Mouse (Mus musculus): ENCODE data around the gene Ube2d1. TPM values are rescaled to one million over a fixed set of nuclear protein-coding genes. Genes with fewer than 3 reads are reported as not detected.

Gene Ube2d1
- polyA plus RNA-seq (2012; rRNA removed): 239 and 272 TPM in 2 replicates

GRCm38 (mm10) chr10:71285126-71285580, at the start of gene Ube2d1:
Gene Ube2d1, minus strand, starts transcription at chr10:71285262.
- DNase-seq (ENCODE audit: low read depth): peak; percentile 95
- TF ChIP-seq CTCF (IDR thresholded peaks at IDR 0.05; ENCODE audit: borderline replicate concordance, extremely low read depth, insufficient read depth, insufficient read length) (no peak), POLR2A (IDR thresholded peaks at IDR 0.05; ENCODE audit: borderline replicate concordance, extremely low read depth, insufficient read depth, insufficient read length, poor library complexity, severe bottlenecking) (peak; percentile 99)

GRCm38 (mm10) chr10:71332859-71333258, 47.8 kb upstream of the Ube2d1 start:
- TF ChIP-seq POLR2A (IDR thresholded peaks at IDR 0.05; ENCODE audit: borderline replicate concordance, extremely low read depth, insufficient read depth, insufficient read length, poor library complexity, severe bottlenecking): no peak
- TF ChIP-seq CTCF (IDR thresholded peaks at IDR 0.05; ENCODE audit: borderline replicate concordance, extremely low read depth, insufficient read depth, insufficient read length): no peak
- no peak for DNase-seq (ENCODE audit: low read depth)

- TF ChIP-seq POLR2A (IDR thresholded peaks at IDR 0.05; ENCODE audit: borderline replicate concordance, extremely low read depth, insufficient read depth, insufficient read length, poor library complexity, severe bottlenecking) (no peak), CTCF (IDR thresholded peaks at IDR 0.05; ENCODE audit: borderline replicate concordance, extremely low read depth, insufficient read depth, insufficient read length) (peak; percentile 5; the same call in 1 of the 2 replicates)
These were observed 47.3 kb upstream of the Ube2d1 start for GRCm38 (mm10) chr10:71332376-71332775.

GRCm38 (mm10) chr10:71331908-71332307, 46.8 kb upstream of the Ube2d1 start:
- TF ChIP-seq CTCF (IDR thresholded peaks at IDR 0.05; ENCODE audit: borderline replicate concordance, extremely low read depth, insufficient read depth, insufficient read length): no peak
- no peak for TF ChIP-seq POLR2A (IDR thresholded peaks at IDR 0.05; ENCODE audit: borderline replicate concordance, extremely low read depth, insufficient read depth, insufficient read length, poor library complexity, severe bottlenecking)
- no peak for DNase-seq (ENCODE audit: low read depth)

More at GRCm38 (mm10) chr10:71332376-71332775, 47.3 kb upstream of the Ube2d1 start:
- no peak for DNase-seq (ENCODE audit: low read depth)

DNA sequence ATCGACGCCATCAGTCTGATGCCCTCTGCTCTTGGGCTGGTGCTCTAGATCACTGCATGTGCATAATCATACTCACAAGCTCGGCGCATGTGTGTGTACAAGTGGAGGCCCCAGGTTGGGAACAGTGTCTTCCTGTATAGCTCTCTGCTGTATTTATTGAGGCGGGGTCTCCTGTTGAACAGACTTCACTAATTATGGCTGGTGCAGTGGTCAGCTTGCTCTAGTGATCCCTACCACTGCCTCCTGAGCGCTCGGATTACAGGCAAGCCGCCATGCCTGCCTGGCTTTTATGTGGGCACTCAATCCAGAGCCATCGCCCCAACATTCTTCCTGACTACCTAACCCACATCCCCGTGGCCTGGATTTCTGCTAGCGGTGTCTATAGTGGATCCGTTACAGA, 45.0 kb upstream of the Ube2d1 start:
- TF ChIP-seq CTCF (IDR thresholded peaks at IDR 0.05; ENCODE audit: borderline replicate concordance, extremely low read depth, insufficient read depth, insufficient read length) (no peak), POLR2A (IDR thresholded peaks at IDR 0.05; ENCODE audit: borderline replicate concordance, extremely low read depth, insufficient read depth, insufficient read length, poor library complexity, severe bottlenecking) (no peak)
- no peak for DNase-seq (ENCODE audit: low read depth)

DNA sequence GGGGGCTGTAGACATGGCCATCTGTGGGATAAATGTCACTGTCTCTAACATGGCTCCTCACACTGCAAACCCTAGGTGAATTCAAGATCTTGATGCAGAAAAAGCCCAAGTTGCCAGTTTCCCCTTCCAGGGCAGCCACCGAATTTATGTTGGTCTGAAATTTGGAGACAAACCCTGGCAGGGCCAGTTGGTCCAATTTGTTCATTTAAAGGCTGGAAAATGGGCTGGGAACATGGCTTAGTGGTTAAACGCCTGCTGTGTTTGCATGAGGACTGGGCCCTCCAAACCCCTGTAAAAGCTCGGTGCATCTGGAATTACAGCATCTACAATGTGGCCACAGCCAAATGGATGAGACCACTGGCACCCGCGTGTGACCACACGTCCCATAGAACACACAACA, 44.2 kb upstream of the Ube2d1 start:
- DNase-seq (ENCODE audit: low read depth): no peak
- TF ChIP-seq CTCF (IDR thresholded peaks at IDR 0.05; ENCODE audit: borderline replicate concordance, extremely low read depth, insufficient read depth, insufficient read length): no peak
- TF ChIP-seq POLR2A (IDR thresholded peaks at IDR 0.05; ENCODE audit: borderline replicate concordance, extremely low read depth, insufficient read depth, insufficient read length, poor library complexity, severe bottlenecking): no peak

- TF ChIP-seq CTCF (IDR thresholded peaks at IDR 0.05; ENCODE audit: borderline replicate concordance, extremely low read depth, insufficient read depth, insufficient read length): no peak
- no peak for TF ChIP-seq POLR2A (IDR thresholded peaks at IDR 0.05; ENCODE audit: borderline replicate concordance, extremely low read depth, insufficient read depth, insufficient read length, poor library complexity, severe bottlenecking)
- no peak for DNase-seq (ENCODE audit: low read depth)
These were observed 43.8 kb upstream of the Ube2d1 start for GRCm38 (mm10) chr10:71328870-71329269.

DNA sequence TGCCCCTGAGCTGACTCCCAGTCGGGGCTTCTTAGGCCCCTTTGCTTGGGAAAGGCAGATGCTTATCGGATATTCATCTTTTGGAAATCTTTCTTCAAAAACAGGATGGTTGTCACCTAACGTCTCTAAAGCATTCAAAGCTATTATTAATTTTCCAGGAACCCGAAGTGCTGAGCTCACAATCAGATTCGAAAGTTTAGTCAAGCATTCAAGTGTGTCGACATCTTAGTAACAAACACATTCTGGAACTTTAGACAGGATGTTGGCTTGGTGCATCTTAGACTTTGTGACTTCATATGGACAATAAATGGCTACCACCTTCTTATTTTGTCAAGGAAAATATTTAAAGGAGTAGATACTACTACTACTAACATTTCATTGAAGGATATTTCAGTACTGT, 43.3 kb upstream of the Ube2d1 start:
- DNase-seq (ENCODE audit: low read depth): no peak
- TF ChIP-seq POLR2A (IDR thresholded peaks at IDR 0.05; ENCODE audit: borderline replicate concordance, extremely low read depth, insufficient read depth, insufficient read length, poor library complexity, severe bottlenecking) (no peak), CTCF (IDR thresholded peaks at IDR 0.05; ENCODE audit: borderline replicate concordance, extremely low read depth, insufficient read depth, insufficient read length) (no peak)

DNA sequence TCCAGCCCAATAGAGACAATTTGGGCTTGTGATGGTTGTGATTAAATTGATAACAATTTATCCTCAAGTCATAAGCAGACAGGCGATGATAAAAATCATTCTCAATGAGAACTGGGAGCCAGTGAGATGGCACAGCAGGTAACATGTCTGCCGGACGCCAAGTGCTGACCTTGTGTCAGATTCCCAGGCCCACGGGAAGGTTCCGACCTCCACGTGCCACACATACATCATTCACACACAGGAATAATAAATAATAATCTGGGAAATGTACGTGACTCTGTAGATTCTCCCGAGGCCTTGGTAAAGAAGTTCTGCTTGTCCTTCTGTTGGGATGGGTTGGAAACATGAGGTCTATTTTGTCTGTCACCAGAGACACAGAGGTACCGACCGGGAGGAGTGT, 42.3 kb upstream of the Ube2d1 start:
- no peak for DNase-seq (ENCODE audit: low read depth)
- no peak for TF ChIP-seq CTCF (IDR thresholded peaks at IDR 0.05; ENCODE audit: borderline replicate concordance, extremely low read depth, insufficient read depth, insufficient read length)
- no peak for TF ChIP-seq POLR2A (IDR thresholded peaks at IDR 0.05; ENCODE audit: borderline replicate concordance, extremely low read depth, insufficient read depth, insufficient read length, poor library complexity, severe bottlenecking)

- TF ChIP-seq CTCF (IDR thresholded peaks at IDR 0.05; ENCODE audit: borderline replicate concordance, extremely low read depth, insufficient read depth, insufficient read length) (peak; percentile 90), POLR2A (IDR thresholded peaks at IDR 0.05; ENCODE audit: borderline replicate concordance, extremely low read depth, insufficient read depth, insufficient read length, poor library complexity, severe bottlenecking) (no peak)
- peak; percentile 87 for DNase-seq (ENCODE audit: low read depth)
These were observed 41.7 kb upstream of the Ube2d1 start for GRCm38 (mm10) chr10:71326789-71327188.

DNA sequence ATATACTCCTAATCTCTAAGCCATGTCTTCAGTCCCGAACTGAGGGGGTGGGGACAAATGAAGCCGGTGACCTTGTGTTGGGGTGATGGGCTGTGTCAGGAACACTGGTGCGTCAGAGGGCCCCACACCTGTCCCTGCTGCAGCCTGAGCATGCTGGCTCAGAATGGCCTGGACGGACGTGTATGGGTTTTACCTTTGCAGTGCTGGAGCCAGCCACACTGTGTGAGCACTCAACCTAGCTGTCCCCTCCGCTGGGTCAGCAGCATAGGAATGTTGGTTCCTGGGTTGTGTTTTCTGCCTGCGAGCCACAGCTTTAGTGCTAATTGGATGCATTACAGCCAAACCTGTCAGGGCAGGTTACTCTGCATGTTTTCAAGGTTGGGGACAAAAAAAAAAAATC, 41.1 kb upstream of the Ube2d1 start:
- TF ChIP-seq POLR2A (IDR thresholded peaks at IDR 0.05; ENCODE audit: borderline replicate concordance, extremely low read depth, insufficient read depth, insufficient read length, poor library complexity, severe bottlenecking) (no peak), CTCF (IDR thresholded peaks at IDR 0.05; ENCODE audit: borderline replicate concordance, extremely low read depth, insufficient read depth, insufficient read length) (no peak)
- no peak for DNase-seq (ENCODE audit: low read depth)

GRCm38 (mm10) chr10:71323669-71324068, 38.6 kb upstream of the Ube2d1 start:
- TF ChIP-seq POLR2A (IDR thresholded peaks at IDR 0.05; ENCODE audit: borderline replicate concordance, extremely low read depth, insufficient read depth, insufficient read length, poor library complexity, severe bottlenecking) (no peak), CTCF (IDR thresholded peaks at IDR 0.05; ENCODE audit: borderline replicate concordance, extremely low read depth, insufficient read depth, insufficient read length) (no peak)
- no peak for DNase-seq (ENCODE audit: low read depth)

All from brain, embryonic 14.5 days (tissue).